Mouse (Mus musculus): ENCODE data around the gene Edil3.
A peak's percentile ranks its signal among the peaks of the same experiment; 100 is the strongest.
"Not testable (repeated sequence)": the region's sequence is repeated elsewhere in the genome, so short reads cannot be mapped to it uniquely, and the experiment has no call there.

The Edil3 gene

GRCm38 (mm10) chr13:88972355-88972754 lies 151.1 kb downstream of the Edil3 start:
- DNase-seq (ENCODE audit: low spot score in 2 of 2): no peak

- no peak for DNase-seq (ENCODE audit: low spot score in 2 of 2)
These were observed 186.6 kb downstream of the Edil3 start for GRCm38 (mm10) chr13:89007696-89008427.

GRCm38 (mm10) chr13:89012500-89012899 lies 191.2 kb downstream of the Edil3 start:
- no peak for DNase-seq (ENCODE audit: low spot score in 2 of 2)

- peak; percentile 25 to 47 for DNase-seq (ENCODE audit: low spot score in 2 of 2)
These were observed 208.7 kb downstream of the Edil3 start for GRCm38 (mm10) chr13:89029817-89030539.

- DNase-seq (ENCODE audit: low spot score in 2 of 2): no peak
These were observed 214.4 kb downstream of the Edil3 start for GRCm38 (mm10) chr13:89035711-89036110.

- no peak for DNase-seq (ENCODE audit: low spot score in 2 of 2)
These were observed 220.2 kb downstream of the Edil3 start for GRCm38 (mm10) chr13:89041495-89041894.

- DNase-seq (ENCODE audit: low spot score in 2 of 2): not testable (repeated sequence)
These were observed 248.9 kb downstream of the Edil3 start for GRCm38 (mm10) chr13:89070132-89070531.

GRCm38 (mm10) chr13:89076212-89076611 lies 254.9 kb downstream of the Edil3 start:
- no peak for DNase-seq (ENCODE audit: low spot score in 2 of 2)

GRCm38 (mm10) chr13:89105889-89106288 lies 284.6 kb downstream of the Edil3 start:
- DNase-seq (ENCODE audit: low spot score in 2 of 2): no peak

GRCm38 (mm10) chr13:89117551-89117950 lies 296.3 kb downstream of the Edil3 start:
- DNase-seq (ENCODE audit: low spot score in 2 of 2): no peak

GRCm38 (mm10) chr13:89119809-89120208 lies 298.5 kb downstream of the Edil3 start:
- no peak for DNase-seq (ENCODE audit: low spot score in 2 of 2)

GRCm38 (mm10) chr13:89122511-89123253 lies 301.4 kb downstream of the Edil3 start:
- DNase-seq (ENCODE audit: low spot score in 2 of 2): no peak

GRCm38 (mm10) chr13:89123396-89123795 lies 302.1 kb downstream of the Edil3 start:
- DNase-seq (ENCODE audit: low spot score in 2 of 2): no peak

GRCm38 (mm10) chr13:89146056-89146547 lies 324.8 kb downstream of the Edil3 start:
- peak; percentile 30 to 48 for DNase-seq (ENCODE audit: low spot score in 2 of 2)

GRCm38 (mm10) chr13:89151878-89152277 lies 330.6 kb downstream of the Edil3 start:
- no peak for DNase-seq (ENCODE audit: low spot score in 2 of 2)

GRCm38 (mm10) chr13:89167960-89168359 lies 346.7 kb downstream of the Edil3 start:
- no peak for DNase-seq (ENCODE audit: low spot score in 2 of 2)

- DNase-seq (ENCODE audit: low spot score in 2 of 2): no peak
These were observed 348.8 kb downstream of the Edil3 start for GRCm38 (mm10) chr13:89170040-89170439.

- no peak for DNase-seq (ENCODE audit: low spot score in 2 of 2)
These were observed 353.9 kb downstream of the Edil3 start for GRCm38 (mm10) chr13:89175154-89175553.

- no peak for DNase-seq (ENCODE audit: low spot score in 2 of 2)
These were observed 367.8 kb downstream of the Edil3 start for GRCm38 (mm10) chr13:89189051-89189450.

GRCm38 (mm10) chr13:89197019-89197418 lies 375.7 kb downstream of the Edil3 start:
- DNase-seq (ENCODE audit: low spot score in 2 of 2): no peak

- DNase-seq (ENCODE audit: low spot score in 2 of 2): no peak
These were observed 378.0 kb downstream of the Edil3 start for GRCm38 (mm10) chr13:89199275-89199674.

GRCm38 (mm10) chr13:89238104-89238503 lies 416.8 kb downstream of the Edil3 start:
- DNase-seq (ENCODE audit: low spot score in 2 of 2): no peak

All from right cerebral cortex, postnatal 10 days (tissue).